Mouse (Mus musculus) limb, embryonic 10.5 days (tissue): ENCODE data around the gene Gm7247. TPM values are rescaled to one million over a fixed set of nuclear protein-coding genes. Genes with fewer than 3 reads are reported as not detected.
"Not testable (repeated sequence)": the region's sequence is repeated elsewhere in the genome, so short reads cannot be mapped to it uniquely, and the experiment has no call there.

Experiments
- DNase-seq: peaks from one replicate; pipeline ENCODE4 v3.0.0-alpha.2; 2017; ENCODE audit warnings: low spot score
- H3K27ac ChIP-seq: fragments of 300-500 bp; sonication (generic); 2 replicates; pipeline ENCODE4 v1.5.1; 2016; ENCODE audit warnings: mild to moderate bottlenecking
- H3K27me3 ChIP-seq: fragments of 300-500 bp; sonication (generic); 2 replicates; pipeline ENCODE4 v1.6.1; 2016; ENCODE audit warnings: low read depth, mild to moderate bottlenecking; ENCODE audit not compliant: poor library complexity, severe bottlenecking
- H3K36me3 ChIP-seq: fragments of 300-500 bp; sonication (generic); 2 replicates; pipeline ENCODE4 v1.6.1; 2016; ENCODE audit warnings: mild to moderate bottlenecking, moderate library complexity
- H3K4me1 ChIP-seq: fragments of 300-500 bp; sonication (generic); 2 replicates; pipeline ENCODE4 v1.6.1; 2016
- H3K4me3 ChIP-seq: fragments of 300-500 bp; sonication (generic); 2 replicates; pipeline ENCODE4 v1.5.1; 2016; ENCODE audit warnings: mild to moderate bottlenecking, moderate library complexity
- H3K9me3 ChIP-seq: fragments of 300-500 bp; sonication (generic); replicated peaks from 2 replicates; pipeline ENCODE4 v1.6.1; 2016; ENCODE audit warnings: mild to moderate bottlenecking
- whole genome bisulfite sequencing: fragments of 180-500 bp; shearing (Covaris S2); methylation state at CpG from one replicate; pipeline ENCODE4 v1.1.7; 2016; 5-methylcytosine and 5-hydroxymethylcytosine counted together
- polyA plus RNA-seq: library from polyadenylated mRNA; unstranded; fragments of >200 nt; fragmentation: Nextera tagmentation; extraction: Ambion mirVana; gene quantifications from 2 replicates; pipeline ENCODE4 v1.2.1, GENCODE M21; 2016

The Gm7247 gene
- polyA plus RNA-seq, 1 experiment from 2014 or later: not detected

- DNase-seq: no peak
- no peaks in the 10 kb centered on the region for H3K36me3 ChIP-seq
- no peak overlapping the region for H3K4me3 ChIP-seq
- H3K9me3 ChIP-seq: 0 out of 2 replicates have a peak, but pooled peaks cover 12% of the 10 kb centered on the region
- H3K27me3 ChIP-seq: no peaks in the 10 kb centered on the region
- H3K27ac ChIP-seq: no peak overlapping the region
- WGBS: 97% methylated on average over 26 of the region's 26 CpGs
- no peaks in the 10 kb centered on the region for H3K4me1 ChIP-seq
Observed at GRCm38 (mm10) chr14:51435020-51435419, 73.5 kb downstream of the Gm7247 start.

DNA sequence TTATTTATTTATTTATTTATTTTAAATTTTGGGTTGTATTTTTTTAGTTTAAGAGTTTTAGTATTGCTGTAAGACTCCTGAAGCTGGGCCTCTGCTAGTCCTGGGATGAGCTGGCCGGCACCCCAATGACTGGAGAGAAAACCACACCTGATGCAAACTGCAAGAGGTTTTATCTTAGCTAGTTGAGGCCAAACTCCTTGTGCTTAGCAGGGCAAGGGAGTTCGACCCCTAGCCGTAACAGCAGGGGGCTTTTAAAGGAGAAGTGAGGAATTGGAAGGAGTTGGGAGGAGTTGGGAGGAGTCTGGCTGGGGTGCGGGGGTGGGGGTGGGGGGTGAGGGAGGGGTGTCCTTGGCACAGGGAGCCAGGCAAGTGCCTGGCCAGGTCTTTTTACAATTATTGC is 77.4 kb downstream of the Gm7247 start:
- 0 out of 2 replicates have a peak, but pooled peaks cover 12% of the 10 kb centered on the region for H3K9me3 ChIP-seq
- no peaks in the 10 kb centered on the region for H3K27me3 ChIP-seq
- H3K4me1 ChIP-seq: no peaks in the 10 kb centered on the region
- no peak overlapping the region for H3K27ac ChIP-seq
- H3K36me3 ChIP-seq: no peaks in the 10 kb centered on the region
- WGBS: 96% methylated on average over 4 of the region's 4 CpGs
- DNase-seq: no peak
- no peak overlapping the region for H3K4me3 ChIP-seq

- not testable (repeated sequence) for DNase-seq, H3K4me3 ChIP-seq, H3K27me3 ChIP-seq, H3K36me3 ChIP-seq, H3K9me3 ChIP-seq, H3K27ac ChIP-seq, H3K4me1 ChIP-seq
- WGBS: 93% methylated on average over 2 of the region's 2 CpGs
Observed at GRCm38 (mm10) chr14:51451557-51451956, 90.0 kb downstream of the Gm7247 start, which contains the start of gene Vmn2r89. Gene Vmn2r89 (plus strand): TSS chr14:51451857.

GRCm38 (mm10) chr14:51480278-51480677 is 118.7 kb downstream of the Gm7247 start:
- not testable (repeated sequence) for DNase-seq
- 88% methylated on average over 10 of the region's 10 CpGs for WGBS

DNA sequence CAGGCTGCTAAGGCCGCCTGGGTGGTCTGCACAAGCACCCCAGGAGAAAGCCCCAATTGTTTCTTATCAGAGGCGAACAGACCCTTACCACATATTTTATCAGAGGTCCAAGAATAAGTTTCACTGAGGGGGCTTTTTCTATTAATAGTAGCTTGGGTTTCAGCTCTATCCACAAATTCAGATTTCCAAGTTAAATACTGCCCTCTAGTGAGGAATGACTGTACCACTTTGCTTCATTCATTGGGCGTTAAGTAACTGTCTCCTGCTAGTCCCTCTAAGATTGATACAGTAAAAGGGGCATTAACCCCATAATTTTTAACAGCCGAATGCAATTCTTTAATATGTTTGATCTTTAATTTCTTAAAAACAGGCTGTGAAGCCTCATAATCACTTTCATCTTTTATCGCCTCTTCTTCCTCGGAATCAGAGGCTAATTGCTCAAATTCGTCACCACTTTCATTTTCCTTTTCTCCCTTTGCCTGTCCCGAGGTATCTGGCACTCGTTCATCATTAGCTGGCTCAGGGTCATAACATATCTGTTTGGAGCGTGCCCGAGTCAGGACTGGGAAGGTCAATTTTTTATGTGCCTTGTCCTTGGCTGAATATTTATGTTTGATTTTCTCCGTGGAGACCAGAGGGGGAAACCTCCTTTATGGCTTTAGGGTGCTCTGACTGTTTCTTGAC is 119.9 kb downstream of the Gm7247 start:
- H3K27me3 ChIP-seq, H3K27ac ChIP-seq, H3K4me3 ChIP-seq, H3K4me1 ChIP-seq, DNase-seq, H3K36me3 ChIP-seq, H3K9me3 ChIP-seq: not testable (repeated sequence)
- WGBS: 85% methylated on average over 12 of the region's 12 CpGs

More at GRCm38 (mm10) chr14:51480278-51480677, 118.7 kb downstream of the Gm7247 start:
- not testable (repeated sequence) for H3K36me3 ChIP-seq, H3K9me3 ChIP-seq, H3K27me3 ChIP-seq, H3K4me3 ChIP-seq, H3K4me1 ChIP-seq, H3K27ac ChIP-seq

- Histone ChIP-seq H3K4me3 (no peak overlapping the region), H3K36me3 (no peaks in the 10 kb centered on the region), H3K4me1 (no peaks in the 10 kb centered on the region), H3K27me3 (no peaks in the 10 kb centered on the region), H3K27ac (no peak overlapping the region), H3K9me3 (no peaks in the 10 kb centered on the region)
- WGBS: 82% methylated on average over 5 of the region's 5 CpGs
- no peak for DNase-seq
Observed at GRCm38 (mm10) chr14:51482051-51482715, 120.6 kb downstream of the Gm7247 start.

GRCm38 (mm10) chr14:51482971-51483381 is 121.4 kb downstream of the Gm7247 start:
- not testable (repeated sequence) for DNase-seq, H3K27me3 ChIP-seq, H3K36me3 ChIP-seq, H3K27ac ChIP-seq, H3K4me3 ChIP-seq, H3K9me3 ChIP-seq, H3K4me1 ChIP-seq
- 87% methylated on average over 10 of the region's 10 CpGs for WGBS

- H3K9me3 ChIP-seq: no peaks in the 10 kb centered on the region
- WGBS: 93% methylated on average over 1 of the region's 1 CpGs
- no peaks in the 10 kb centered on the region for H3K27me3 ChIP-seq
- no peak overlapping the region for H3K4me3 ChIP-seq
- DNase-seq: no peak
- H3K27ac ChIP-seq: no peak overlapping the region
- no peaks in the 10 kb centered on the region for H3K4me1 ChIP-seq
- H3K36me3 ChIP-seq: no peaks in the 10 kb centered on the region
Observed at GRCm38 (mm10) chr14:51483671-51484070, 122.1 kb downstream of the Gm7247 start.

DNA sequence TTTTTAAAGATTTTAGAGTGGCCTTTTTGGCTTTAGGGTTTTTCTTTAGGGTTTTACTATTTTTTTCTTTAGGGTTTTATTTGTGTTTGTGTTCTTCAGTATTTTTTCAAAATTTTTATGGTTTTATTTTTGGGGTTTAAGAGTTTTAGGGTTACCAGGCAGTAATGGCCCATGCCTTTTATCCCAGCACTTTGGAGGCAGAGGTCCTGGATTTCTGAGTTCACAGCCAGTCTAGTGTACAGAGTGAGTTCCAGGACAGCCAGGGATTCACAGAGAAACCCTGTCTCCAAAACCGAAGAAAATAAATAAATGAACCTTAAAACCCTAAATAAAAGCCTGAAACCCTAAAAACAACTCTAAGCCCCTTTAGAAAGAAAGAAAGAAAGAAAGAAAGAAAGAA is 124.6 kb downstream of the Gm7247 start:
- Histone ChIP-seq H3K36me3 (no peaks in the 10 kb centered on the region), H3K4me3 (no peak overlapping the region), H3K27me3 (no peaks in the 10 kb centered on the region), H3K9me3 (no peaks in the 10 kb centered on the region), H3K27ac (no peak overlapping the region), H3K4me1 (no peaks in the 10 kb centered on the region)
- WGBS: 85% methylated on average over 1 of the region's 1 CpGs
- DNase-seq: no peak

- H3K4me3 ChIP-seq: no peak overlapping the region
- DNase-seq: no peak
- no peaks in the 10 kb centered on the region for H3K36me3 ChIP-seq
- no peak overlapping the region for H3K27ac ChIP-seq
- H3K9me3 ChIP-seq: no peaks in the 10 kb centered on the region
- 84% methylated on average over 2 of the region's 2 CpGs for WGBS
- H3K27me3 ChIP-seq: no peaks in the 10 kb centered on the region
- no peaks in the 10 kb centered on the region for H3K4me1 ChIP-seq
Observed at GRCm38 (mm10) chr14:51495781-51496180, 134.2 kb downstream of the Gm7247 start.

DNA sequence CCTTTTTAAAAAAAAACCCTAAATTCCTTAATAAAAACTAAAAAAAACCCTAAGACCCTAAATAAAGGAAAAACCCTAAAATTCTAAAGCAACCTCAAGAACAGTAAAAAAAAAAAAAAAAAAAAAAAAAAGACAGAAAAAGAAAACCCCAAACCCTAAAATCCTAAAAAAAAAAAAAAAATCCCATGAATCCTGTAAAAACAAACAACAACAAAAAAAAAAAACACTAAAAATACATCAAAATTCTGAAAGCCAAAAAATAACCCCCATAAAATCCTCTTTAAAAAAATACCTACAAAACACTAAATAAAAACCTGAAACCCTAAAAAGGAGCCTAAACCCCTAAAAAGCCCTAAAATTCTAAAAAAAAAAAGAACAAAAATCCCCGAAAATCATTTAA is 135.4 kb downstream of the Gm7247 start:
- 90% methylated on average over 1 of the region's 1 CpGs for WGBS
- no peaks in the 10 kb centered on the region for H3K27me3 ChIP-seq

GRCm38 (mm10) chr14:51497958-51498357 is 136.4 kb downstream of the Gm7247 start:
- Histone ChIP-seq H3K4me1 (no peaks in the 10 kb centered on the region), H3K4me3 (no peak overlapping the region), H3K27ac (no peak overlapping the region), H3K9me3 (no peaks in the 10 kb centered on the region), H3K36me3 (no peaks in the 10 kb centered on the region), H3K27me3 (no peaks in the 10 kb centered on the region)
- 91% methylated on average over 2 of the region's 2 CpGs for whole genome bisulfite sequencing
- DNase-seq: no peak

More for the DNA sequence above, 135.4 kb downstream of the Gm7247 start:
- Histone ChIP-seq H3K4me3 (no peak overlapping the region), H3K4me1 (no peaks in the 10 kb centered on the region), H3K9me3 (no peaks in the 10 kb centered on the region), H3K36me3 (no peaks in the 10 kb centered on the region), H3K27ac (no peak overlapping the region)
- DNase-seq: no peak

DNA sequence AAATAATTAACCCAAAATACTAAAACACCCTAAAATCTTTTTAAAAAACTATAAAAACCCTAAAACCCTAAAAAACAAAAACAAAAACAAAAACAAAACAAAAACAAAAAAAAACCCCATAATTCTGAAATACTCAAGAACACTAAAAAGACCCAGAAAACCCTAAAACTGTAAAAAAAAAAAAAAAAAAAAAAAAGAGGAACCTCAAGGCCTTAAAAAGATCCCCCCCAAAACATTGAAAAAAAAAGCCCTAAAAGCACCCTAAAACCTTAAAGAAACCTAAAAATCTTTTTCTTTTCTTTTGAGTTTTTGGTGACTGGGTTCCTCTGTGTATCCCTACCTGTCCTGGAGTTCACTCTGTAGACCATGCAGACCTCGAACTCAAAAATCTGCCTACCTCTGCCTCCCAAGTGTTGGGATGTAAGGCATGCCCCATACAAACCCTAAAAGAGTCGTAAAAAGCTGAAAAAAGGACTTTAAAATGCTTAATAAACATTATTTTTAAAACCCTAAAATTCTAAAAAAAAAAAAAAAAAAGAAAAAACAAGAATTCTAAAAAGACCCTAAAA is 138.2 kb downstream of the Gm7247 start:
- Histone ChIP-seq H3K4me1 (no peaks in the 10 kb centered on the region), H3K27ac (no peak overlapping the region), H3K27me3 (no peaks in the 10 kb centered on the region), H3K9me3 (no peaks in the 10 kb centered on the region), H3K36me3 (no peaks in the 10 kb centered on the region), H3K4me3 (no peak overlapping the region)
- no peak for DNase-seq
- 91% methylated on average over 2 of the region's 2 CpGs for WGBS
